Mouse (Mus musculus) skeletal muscle tissue, adult 2 months (tissue): ENCODE results near the gene Itga8.

Source experiments
- DNase-seq: peaks from one replicate; pipeline ENCODE4 v3.0.0-alpha.2; 2012; ENCODE audit warnings: low read depth, low spot score

The Itga8 gene

DNA sequence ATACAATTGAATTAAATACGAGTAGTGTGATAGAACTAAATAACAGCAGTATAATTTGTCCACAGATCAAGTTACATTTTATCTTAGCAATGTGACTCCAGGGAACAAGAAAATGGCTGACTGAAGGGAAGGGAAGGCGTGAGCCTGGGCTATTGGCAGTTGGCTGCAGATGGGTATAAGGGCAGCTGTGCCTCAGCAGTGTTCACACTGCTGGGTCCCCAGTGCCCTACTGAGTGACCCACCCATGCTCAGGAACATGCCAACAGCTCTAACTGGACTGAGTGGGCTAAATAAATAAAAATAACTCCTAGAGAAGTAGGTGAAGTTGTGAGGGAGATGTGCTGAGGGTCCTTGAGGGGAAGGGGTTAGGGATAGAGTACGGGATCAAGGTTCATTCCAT, 103.5 kb downstream of the Itga8 start:
- no peak for DNase-seq

DNA sequence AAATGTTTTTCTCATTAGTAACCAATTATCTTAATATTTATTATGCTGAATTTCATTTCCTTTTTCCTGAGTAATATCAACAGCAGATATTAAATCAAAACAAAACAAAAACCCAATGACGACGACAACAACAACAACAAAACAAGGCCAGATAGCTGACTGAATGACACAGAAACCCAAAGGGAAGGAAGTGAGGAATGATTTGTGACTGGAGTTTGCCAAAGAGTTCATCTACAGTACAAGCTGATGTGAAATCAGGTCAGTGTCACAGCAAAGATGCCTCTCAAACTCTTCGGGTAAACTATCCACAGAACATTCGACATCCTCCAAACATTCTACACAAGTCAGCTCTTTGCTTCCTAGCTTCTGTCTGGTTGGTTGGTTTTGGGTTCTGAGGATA, 104.0 kb downstream of the Itga8 start:
- DNase-seq: no peak

DNA sequence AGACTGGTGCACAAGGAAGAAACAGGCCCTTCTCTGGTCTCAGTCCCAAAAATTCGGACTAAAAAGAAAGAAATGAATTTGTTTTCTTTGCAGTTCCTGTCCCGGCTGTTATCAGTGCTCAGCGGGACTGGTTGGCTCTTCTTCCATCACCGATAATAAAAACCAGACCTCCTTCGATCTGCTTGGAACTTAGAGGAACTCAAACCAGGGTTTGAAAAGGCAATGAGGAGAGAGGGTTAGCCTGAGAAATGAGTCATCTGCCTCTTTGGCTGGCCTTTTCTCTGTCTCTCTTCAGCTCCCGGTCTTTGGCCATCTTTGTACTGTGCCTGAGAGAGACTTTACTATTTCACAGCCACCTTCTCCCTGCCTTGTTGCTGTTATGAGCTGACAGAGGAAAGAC, 112.7 kb downstream of the Itga8 start:
- DNase-seq: peak; percentile 30

DNA sequence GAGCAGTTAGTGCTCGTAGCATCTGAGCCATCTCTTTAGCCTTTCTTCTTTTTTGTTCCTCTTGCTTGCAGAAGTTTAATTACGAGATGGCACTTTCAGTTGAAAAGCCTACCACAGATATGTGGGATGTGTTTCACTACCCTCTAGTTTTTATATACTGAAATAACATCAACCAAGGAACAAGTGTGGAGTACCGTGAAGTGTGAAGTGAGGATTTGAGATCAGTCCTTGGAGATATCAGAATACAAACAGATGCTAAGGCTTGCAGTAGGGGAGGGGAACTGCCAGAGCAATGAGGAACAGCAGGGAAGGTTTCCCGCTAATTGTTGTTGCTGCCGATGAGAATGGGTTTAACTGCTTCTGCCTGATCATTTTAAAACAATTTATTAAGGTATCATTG, 114.1 kb downstream of the Itga8 start:
- DNase-seq: no peak

DNA sequence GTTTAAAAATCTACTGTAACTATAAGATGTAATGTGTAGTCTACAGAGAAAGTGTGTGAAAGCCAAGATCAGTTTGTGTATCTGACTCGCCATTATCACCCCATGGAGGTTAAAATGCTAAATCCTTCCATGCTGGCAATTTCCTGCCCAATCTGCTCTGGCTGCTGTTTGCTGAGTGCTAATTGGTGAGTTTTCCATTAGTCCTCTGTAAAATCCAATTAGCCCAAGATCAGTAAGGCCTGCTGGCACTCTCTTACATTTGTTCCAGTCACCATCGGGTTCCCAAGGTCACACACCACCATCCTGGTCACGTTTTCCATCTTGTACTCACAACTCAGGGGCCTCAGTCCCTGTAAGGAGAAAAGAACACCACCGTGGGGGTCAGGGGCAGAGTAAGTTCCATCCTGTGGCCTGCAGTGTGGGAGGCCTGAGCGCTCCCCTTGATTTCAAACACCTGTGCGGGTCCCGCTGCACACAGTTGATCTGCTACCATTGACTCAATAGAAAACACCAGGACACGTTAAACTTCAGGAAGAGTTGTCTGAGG, 119.2 kb downstream of the Itga8 start:
- DNase-seq: no peak

DNA sequence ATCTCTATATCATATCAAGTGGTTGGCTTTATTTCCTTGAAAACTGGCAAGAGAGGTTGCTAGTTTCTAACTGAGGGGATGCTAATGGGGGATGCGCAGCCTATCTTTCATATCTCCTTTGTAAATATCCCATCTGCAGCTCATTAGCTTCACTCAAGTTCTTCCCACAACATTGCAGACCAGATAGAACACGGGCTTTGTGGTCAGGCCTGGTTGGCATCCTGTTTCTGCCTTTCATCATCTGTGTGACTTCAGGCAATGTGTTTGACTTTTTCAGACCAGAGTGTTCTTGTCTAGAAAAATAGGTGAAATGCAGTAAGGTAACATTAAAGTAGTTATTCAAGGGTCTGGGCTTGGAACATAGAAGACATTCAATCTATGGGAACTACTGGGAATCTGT, 121.1 kb downstream of the Itga8 start:
- no peak for DNase-seq

DNA sequence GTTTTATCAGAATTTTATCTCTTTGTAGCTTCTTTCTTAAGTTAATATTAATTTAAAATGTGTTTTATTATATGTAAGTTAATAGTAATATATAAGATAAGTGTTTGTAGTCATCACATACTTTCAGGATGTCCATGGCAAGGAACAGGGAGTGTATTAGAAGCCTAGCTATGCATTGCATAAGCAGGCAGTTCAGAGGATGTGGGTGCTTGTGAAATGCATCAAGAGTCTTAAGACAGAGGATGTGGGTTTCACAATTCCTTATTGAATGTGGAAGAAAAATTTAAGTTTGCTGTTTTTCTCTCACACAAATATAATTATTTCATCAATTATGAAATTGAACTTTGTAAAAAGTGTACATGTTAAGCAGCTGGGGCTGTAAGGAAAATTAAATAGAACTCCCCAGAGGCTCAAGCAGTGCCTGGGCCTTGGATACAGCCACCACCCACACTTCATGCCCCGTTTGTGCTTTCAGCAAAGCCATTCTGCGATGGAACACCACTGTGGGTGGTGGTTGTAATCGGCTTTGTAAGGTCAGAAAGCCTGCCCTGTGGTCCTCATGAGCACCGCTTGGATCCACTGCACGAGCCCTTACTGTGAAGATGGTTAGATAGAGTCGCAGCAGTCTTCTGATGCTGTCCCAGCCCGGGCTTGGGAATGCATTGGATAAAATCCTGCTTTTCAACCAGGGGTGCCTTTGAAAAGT, 126.8 kb downstream of the Itga8 start:
- DNase-seq: no peak

DNA sequence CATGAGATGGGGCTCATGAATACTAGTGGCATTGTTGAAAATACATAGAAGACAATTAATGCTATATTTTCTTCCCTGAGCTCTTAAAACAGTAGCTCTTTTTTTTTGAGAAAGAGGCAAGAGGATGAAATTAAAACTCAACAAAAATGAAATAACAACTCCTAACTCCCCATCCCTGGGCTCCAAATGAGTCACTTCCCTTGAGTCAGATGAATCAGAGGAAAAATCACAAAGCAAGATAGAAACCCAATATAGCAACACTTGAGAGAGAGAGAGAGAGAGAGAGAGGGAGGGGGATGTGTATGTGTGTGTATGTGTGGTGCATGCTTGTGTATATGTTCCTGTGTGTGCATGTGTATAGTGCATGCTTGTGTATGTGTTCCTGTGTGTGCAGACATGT, 131.5 kb downstream of the Itga8 start:
- DNase-seq: no peak

DNA sequence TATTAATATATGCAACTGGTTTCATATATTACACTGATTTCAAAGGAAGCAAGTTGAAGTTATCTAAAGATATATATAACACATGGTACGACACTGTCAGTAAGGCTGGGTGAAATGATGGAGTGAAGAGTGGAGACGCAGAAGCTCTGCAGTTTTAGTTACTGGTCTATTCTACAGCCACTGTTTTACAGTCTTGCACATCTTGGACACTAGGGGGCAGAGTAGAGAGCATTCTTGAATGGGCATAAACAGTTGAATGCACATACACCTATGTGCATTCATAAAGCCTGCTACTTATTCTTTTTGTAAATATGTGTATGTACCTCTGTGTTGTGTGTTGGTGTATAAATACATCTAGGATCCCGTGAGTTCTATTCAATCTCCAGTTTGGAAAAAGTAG, 141.2 kb downstream of the Itga8 start:
- DNase-seq: no peak

DNA sequence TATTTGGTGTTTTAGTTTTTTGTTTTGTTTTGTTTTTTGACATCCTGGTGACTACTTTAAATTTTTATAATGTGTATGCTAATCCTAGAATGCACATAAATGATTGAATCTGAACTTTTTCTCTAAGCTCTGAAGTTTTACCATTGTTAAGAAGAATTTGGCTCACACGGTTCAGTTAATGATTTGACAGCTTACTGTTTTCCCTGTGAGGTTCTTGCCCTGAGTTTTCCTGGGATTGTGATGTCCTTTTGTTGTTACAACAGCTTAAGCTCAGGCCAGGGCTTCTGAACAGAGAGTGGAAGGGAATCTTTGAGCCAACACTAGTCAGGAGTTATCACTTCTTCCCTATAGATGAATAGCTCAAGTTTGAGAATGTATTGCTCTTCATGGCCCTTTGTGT, 144.7 kb downstream of the Itga8 start:
- no peak for DNase-seq

DNA sequence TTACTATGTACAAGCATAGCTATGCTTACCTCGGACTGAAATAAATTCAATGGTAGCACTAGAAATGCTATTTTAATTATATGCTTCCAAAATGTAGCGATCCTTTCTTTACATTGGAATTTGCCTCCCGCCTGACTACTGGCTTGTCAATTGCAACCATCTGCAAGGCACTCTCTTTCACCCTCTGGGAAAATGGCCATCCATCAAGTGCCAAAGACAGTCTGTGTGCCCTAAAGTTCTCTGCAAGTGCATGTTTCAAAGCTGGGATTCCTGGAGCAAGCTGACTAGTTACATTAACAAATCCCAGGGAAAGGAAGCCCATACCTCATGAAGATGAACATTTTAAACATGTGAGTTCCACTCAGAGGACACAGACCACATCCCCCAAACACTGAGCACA, 145.3 kb downstream of the Itga8 start:
- no peak for DNase-seq

DNA sequence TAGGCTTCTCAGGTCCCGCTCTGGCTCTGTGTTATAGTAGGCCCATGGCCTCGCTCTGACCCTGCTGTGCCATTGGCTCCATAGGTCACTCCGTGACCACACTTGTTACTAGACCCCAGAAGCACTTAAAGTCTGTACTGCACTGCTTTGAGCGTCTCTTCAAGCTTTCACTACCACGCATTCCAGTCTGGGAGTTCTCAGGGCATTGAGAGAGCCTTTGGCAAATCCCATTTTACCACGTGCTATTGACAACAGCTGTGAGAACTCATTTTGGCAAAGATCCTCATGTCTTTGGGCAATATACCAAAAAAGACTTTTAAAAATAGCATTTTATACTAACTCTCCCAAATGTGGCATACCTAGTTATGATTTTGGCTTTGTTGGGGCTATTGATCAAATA, 147.0 kb downstream of the Itga8 start:
- DNase-seq: peak; percentile 19

DNA sequence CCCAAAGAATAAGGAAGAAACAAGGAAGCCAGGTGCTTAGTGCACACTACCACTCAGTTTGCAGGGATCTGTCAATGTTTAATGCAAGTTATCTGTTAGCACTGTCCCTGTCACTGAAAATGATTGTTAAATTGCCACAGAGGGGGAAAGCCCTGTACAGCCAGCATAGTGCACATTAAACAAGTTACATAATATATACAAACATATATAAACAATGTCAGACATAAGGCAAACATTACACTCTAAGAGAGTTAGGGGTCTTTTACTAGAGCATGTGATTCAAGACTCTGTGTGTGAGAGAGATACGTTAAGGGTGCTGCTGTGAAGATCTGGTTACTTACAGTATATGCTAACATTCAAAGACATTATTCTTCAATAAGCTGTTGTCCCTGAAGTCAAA, 148.2 kb downstream of the Itga8 start:
- DNase-seq: no peak

DNA sequence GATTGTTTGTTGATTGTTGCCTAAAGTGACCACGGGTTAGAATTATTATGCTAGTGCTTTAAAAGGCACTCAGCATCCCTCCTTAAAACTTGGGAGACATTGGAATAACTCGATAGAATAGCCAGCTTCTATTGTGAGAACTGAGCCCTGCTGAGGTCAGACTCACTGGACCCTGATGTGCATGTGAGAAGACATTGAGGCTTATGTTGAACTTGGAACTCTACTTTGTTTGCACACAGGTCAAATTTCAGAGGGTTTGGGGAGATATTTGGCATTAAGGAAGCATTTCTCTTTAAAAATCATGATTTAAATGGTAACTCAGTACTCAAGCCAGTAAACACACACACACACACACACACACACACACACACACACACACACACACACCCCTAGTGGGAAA, 153.8 kb downstream of the Itga8 start:
- no peak for DNase-seq

DNA sequence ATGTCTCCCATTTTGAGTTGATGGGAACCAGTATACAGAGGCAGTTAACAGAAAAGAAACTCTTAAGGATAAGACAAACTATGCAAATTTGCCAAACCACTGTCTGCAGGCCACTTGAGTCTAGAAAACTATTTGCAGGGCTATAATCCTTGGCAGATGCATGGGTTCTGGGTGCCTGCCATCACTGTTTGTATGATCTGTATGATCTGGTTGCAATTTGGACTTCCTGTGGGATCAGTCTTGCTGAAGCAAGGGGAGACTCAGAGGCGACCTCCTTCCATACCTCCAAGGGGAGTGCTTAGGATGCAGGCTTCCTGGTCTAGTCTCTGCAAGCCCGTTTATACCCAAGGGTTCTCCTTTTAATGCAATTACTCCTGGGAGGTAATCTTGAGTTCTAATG, 155.1 kb downstream of the Itga8 start:
- no peak for DNase-seq

DNA sequence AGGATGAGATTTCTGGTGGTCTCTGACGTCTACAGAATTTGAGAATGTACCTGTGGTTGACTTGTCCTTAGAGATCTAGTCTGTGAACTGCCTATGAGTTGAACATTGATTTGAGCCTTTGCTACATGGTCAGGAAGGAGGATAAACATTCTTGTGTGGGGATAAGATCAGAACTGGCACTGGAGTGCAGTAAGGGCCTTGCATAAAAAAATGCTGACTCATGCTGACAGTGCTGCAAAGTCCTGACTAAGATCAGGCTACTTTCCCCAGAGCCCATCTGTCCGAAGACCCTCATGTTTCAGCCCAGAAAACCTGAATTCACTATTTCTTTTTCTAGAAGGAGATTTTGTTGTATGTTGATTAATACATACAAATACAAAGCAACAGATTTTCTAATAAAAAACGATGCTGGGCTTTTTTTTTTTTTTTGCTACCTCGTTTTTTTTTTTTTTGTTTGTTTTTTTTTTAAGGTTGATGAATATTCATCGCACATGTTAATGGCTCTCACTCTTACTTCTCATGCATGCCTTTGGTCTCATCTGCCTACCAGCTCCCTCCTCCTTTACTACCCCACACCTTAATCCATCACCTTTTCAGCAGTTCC, 162.9 kb downstream of the Itga8 start:
- no peak for DNase-seq

DNA sequence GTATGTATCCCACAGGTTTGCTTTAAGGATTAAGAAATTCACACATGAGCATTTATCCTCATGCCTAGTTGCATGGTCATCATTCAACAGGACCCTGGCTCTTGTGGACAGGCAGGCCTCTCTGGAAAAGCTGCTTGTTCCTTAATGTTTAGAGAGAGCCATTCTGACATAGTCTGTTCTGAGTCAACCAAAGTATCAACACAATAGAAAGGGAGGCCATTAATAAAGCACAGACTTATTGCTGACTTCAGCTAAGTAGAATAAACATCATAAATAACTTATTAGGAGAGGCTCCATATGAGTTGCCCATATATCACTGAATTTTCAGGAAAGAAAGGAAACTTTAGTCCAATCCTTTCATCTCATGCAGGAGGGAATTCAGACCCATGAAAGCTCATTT, 175.1 kb downstream of the Itga8 start:
- DNase-seq: no peak

DNA sequence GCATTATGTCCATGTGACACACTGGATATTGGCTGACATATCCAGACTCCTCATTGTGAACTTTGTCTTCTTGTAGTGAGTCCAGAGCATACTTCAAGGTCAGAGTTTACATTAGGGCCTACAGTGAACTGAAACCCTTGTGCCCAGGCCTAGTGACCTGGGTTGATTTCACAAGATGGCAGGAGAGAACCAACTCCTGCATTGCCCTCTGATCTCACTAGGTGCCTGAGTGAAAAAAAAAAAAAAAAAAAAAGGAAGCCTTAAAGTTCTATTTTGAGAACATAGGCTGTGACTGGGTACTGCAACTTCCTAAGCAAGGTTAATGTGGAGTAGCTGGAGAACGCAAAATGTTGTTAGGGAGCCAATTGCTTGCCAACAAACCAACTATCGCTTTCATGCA, 186.2 kb downstream of the Itga8 start:
- DNase-seq: no peak

DNA sequence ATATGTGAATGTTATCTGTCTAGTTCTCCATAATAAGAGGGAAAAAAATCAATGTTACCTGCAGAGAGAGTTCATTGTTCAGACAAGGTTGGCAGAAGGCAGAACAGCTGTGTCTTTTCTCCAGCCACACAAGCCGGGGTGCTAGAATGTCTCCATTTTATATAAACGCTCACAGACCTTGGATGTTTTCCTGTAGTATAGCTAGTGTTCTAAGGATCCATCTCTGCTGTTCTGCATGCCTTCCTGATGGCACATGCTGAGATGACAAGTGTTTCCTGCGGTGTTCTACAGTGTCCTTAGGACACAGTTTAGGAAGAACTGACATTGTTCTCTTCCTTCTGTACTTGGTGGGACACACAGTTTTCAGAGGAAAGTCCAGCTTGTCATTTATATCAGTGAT, 192.4 kb downstream of the Itga8 start:
- DNase-seq: no peak

DNA sequence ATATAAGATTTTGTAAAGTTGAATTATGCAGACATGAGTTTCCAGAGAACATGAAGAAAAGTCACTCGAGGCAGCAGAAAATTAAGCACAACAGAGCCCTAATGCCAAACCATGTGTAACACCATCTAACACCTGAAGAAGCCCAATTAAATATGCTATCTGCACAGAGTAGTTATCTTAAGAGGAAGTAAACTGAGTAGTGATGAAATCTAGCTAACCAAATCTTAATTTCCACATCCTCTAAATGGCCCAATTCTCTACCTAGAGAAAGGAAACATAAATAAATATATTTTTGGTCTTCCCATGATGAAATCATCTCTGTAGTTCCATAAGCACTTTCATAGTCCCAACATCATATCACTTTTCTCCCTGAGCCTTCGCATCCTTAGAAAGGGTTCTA, 193.4 kb downstream of the Itga8 start:
- DNase-seq: no peak

DNA sequence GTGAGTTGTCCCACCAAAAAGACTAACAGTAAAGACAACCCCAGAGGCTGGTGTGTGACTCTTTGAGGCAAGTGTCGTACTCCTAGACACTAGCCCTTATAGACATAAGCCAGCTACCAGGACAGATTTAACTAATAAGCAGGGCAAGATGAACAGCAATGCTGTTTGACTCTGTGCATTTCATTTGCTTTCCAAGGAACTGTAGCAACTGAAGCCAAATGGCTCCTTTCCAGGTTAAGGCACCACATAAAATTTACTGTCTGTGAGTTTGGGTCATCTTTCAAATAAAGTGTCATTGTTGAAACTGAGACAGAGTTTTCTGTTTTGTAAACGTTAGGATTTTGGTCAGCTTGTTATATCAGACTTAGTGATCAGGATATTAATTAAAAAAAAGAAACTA, 194.5 kb downstream of the Itga8 start:
- DNase-seq: no peak

DNA sequence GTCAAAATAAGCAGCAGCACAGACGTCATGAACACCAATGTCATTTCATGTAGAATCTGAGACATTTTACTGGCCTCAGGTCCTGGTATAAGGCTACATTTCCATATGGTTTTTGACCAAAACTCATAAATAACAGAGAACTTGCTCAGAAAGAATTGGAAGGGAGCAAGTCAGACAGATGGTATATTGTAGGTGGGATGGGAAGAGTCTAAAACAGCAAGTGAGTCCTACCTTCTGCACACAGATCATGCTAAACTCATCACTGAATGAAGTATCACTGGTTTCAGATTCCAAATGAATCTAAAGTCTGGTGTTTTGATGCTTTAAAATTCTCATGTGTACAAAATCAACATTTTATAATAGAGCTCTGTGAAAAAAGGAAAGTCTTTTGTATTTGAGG, 198.5 kb downstream of the Itga8 start:
- DNase-seq: no peak

DNA sequence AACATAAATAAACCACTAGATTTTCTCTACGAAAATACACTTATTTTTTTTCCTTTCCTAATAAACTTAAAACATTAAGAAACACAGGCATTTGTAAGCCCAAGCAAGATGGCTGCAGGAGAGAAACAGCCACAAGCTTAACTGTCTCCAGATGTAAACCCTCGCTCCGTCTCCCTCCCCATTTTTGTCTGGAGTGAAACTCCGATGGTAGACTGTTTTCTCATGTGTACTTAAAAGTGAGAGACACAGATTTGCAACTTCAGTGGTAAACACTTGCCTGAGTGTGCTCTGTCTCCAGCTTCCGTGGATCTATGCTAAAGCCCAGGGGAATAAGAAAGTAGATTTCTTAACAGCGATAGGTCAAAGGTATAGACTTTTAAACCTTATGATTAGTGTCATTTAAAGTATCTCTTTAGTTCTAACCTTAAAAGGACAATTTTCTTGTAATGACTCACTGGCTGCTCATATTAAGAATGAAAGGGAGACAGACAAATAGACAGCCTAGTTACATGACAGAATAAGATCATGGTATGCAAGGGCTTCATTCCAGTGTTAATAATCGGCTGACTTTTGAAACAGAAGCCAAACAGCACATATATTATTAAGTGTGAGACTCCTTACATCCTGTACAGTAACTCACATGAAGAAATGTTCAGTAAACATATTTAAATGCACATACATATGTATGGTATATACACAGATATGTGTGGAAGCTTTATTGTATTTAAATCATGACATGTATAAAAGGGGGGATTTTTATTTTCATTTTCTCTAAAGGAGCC, 209.3 kb downstream of the Itga8 start:
- DNase-seq: no peak
